Mouse (Mus musculus) ES-Bruce4 (cell line): Measurements from ENCODE around the gene Ltc4s.

ENCODE experiments used
- CTCF ChIP-seq: IDR thresholded peaks from one replicate; pipeline ENCODE4 v1.8.1; 2011; ENCODE audit warnings: low read depth, low read length
- EP300 ChIP-seq: IDR thresholded peaks from 2 replicates; pipeline ENCODE4 v1.6.1; 2011; ENCODE audit warnings: low read depth, low read length; ENCODE audit not compliant: insufficient read depth
- POLR2A ChIP-seq: IDR thresholded peaks from one replicate; pipeline ENCODE4 v1.8.1; 2011; ENCODE audit warnings: low read length; ENCODE audit not compliant: insufficient read depth

- TF ChIP-seq CTCF, result no peak
- no peak for TF ChIP-seq POLR2A
- TF ChIP-seq EP300, result no peak
Measured at GRCm38 (mm10) chr11:50201590-50201989, 36.8 kb downstream of the Ltc4s start.
